Mouse (Mus musculus): Measurements from ENCODE around the gene H1f0.

H1f0 gene

DNA sequence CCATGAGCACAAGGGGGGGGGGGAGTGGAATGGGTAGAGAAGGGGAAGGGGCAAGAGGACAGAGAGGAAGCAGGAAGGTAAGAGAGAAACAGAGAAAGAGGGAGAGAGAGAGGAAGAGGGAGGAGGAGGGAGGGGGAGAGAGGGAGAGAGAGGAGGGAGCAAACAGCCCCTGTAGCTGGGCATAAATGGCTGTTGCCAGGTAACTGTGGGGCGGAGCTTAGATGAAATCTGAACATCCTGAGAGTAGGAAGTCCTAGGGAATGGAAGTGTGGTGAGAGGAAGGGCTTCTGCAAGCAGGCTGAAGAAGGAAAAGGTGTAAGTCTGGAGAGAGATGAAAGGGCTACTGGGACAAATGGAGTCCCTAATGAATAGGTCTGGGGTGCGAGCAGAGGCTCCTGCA lies 38.0 kb downstream of the H1f0 start:
- DNase-seq (ENCODE audit: extremely low spot score, low read depth, low spot score): no peak

DNA sequence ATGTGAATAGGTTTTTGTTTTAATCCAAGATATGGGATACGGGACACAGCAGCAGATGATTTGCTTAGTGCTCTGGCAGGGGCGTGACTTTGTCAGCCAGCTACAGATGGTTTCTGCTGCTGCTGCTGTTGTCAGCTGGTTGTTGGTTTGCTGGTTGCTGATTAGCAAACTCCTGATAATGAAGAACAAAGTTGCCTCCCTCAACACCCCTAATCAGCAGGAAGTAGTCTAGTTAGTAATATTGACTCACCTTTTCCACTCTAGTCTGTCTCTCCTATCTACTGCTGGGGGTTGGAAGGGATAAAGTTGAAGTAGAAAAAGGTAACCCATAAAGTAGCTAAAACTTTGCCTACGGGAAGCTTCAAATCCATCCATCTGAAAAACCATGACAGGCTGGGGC lies 39.4 kb downstream of the H1f0 start:
- DNase-seq (ENCODE audit: extremely low spot score, low read depth, low spot score): no peak

DNA sequence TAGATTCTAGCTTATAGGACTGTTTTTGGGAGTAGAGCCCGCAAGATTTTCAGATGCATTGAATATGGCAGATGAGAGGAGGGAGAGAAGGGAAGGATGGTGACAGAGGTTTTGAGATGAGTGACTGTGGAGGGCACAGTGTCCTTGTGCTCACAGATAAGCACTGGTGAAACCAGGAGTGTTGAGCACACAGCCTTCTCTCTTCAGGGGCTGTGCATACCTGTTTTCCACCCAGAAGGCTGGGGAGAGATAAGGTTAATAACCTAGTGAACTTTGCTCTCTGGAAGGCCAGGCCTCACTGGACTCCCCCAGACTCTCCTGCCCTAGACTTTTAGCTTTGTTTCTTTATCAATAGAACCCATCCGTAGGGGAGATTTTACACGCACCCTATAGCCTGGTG lies 40.2 kb downstream of the H1f0 start:
- DNase-seq (ENCODE audit: extremely low spot score, low read depth, low spot score): no peak

DNA sequence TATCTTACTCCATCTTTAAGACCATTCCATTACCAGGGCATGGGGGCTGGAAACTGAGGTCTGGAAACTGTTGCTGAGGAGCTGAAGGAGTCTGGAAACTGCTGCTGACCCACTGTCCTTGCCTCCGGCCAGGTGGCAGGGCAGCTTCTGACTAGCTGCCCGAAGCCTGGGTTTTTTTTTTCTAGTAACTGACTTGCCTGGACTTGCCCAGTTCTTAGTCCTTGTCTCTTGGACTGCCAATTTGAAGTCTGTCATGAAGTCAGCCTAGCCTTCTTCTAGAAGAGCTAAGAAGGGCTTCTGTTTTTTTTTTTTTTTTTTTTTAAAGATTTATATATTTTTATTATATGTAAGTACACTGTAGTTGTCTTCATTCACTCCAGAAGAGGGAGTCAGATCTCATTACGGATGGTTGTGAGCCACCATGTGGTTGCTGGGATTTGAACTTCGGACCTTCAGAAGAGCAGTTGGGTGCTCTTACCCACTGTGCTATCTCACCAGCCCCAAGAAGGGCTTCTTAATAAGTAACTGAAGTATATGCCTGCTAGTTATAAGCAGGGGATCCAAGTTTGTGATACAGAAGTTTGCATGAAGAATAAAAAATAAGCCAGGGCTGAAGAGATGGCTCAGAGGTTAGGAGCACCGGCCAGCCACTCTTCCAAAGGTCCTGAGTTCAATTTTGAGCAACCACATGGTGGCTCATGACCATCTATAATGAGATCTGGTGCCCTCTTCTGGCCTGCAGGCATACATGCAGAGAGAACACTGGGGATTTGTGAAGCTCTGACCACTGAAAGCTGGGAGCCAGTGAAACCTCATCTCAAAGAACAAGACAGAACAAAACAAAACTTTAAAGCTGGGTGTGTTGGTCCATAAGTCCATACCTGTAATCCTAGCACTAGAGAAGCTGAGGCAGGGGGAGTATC lies 43.1 kb downstream of the H1f0 start:
- no peak for DNase-seq (ENCODE audit: extremely low spot score, low read depth, low spot score)

DNA sequence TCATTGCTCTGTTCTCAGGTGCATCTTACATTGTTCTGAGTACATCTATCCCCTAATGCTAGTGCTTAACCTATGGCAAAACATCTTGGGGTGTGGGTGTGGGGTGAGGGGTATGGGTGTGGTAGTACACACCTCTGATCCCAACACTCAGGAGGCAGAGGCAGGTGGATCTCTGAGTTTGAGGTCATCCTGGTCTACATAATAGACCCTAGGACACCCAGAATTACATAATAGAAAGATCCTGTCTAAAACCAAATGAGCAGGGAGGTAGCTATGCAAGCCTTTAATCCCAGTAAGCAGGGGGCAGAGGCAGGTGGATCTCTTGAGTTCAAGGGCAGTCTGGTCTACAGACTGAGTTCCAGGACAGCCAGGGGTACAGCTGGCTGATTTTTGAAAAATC lies 45.5 kb downstream of the H1f0 start:
- DNase-seq (ENCODE audit: extremely low spot score, low read depth, low spot score): no peak

DNA sequence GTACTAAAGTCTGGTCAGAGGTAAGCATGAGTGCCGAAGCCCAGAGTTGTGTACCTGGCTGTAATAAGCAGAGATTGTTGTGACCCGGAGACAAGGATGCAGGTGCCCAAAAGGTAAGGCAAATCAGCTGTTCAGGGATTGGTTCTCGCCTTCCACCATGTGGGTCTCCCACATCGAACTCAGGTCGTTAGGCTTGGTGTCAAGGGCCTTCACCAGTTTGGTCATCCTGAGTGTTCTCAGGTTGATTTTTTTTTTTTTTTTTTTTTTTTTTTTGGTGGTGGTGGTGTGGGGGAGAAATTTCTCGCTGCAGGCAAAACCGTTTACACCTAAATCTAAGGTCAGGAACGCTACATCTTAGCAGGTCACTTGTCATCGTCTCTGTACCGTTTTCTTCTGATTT lies 46.2 kb downstream of the H1f0 start:
- DNase-seq (ENCODE audit: extremely low spot score, low read depth, low spot score): no peak

DNA sequence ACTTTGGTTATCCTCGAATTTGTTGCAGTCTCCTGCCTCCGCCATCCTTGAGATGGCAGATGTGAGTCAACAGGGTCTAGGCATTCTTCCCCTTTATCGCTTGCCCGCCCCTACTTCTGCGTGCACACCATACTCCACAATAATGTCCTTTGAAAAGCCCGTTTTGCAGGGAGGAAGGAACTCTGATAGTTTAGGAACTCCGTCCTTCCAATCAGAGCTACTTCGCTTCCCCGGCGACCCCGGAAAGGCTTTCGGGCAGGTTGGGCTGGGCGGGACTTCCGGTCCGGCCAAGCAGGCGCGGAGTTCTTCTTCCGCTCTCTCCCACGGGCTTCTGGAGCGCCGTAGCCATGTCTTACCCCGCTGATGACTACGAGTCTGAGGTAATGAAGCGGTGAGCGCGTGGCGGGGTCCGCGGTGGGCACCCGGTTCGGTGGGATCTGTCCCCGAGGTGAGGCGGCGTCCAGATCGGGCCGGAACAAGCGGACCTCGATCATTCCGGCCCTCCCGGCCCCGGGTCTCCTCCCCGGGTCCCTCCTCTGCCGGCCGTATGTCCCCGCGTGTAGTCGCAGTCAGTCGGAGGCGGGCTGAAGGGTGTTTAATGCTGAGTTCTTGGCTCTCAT lies 46.8 kb downstream of the H1f0 start, which contains the start of gene Eif3l:
Eif3l (plus strand) TSS at position 267 of the 620 bp plus-strand sequence.
- DNase-seq (ENCODE audit: extremely low spot score, low read depth, low spot score): peak; percentile 72

DNA sequence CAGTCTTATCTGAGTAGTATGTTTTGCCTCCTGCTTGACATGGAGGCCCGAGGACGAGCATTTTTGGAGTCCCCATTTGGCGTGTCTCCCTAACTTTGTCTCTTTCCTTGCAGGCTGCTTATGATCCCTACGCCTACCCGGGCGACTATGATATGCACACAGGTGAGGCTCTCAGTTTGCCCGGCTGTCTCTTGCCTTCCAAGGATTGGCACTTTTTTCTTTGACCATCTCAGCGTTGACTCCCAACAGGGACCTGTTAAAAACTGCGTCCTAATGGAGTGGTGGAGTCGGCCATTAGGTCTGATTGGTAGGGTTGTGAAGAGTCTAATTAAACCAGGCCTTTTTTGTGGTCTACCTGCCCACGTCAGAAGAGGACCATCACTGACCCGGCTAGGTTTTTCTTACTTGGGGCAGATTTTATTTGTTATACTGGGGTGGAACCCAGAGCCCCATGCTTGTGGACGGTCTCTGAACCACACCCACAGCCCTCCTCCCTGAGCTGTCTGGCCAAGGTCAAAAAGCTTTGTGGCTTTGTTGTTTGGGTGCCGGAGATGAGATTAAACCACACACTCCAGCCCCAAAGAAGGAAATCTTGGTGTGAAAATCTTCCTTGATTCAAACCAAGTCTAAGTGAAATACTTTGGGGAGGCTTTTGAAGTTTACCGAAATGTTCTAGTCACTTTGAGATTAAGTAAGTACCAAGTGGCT lies 47.6 kb downstream of the H1f0 start:
- DNase-seq (ENCODE audit: extremely low spot score, low read depth, low spot score): no peak

DNA sequence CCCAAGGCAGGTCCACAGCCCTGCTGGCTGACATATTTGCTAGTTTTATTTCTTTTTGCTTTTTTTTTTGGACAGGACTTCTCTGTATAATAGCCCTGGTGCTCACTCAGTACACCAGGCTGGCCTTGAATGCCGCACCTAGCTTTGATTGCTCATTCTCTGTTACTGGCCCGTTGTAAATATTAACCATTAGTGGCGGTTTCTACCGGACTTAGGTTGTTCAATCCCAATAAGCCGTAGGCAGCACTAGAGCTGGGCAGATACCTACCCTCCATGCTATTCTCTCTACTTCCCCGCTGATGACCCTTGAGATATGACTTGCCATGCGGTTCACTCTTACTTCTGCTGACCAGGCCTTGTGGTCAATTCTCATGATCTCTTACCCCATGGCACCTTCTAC lies 51.3 kb downstream of the H1f0 start:
- no peak for DNase-seq (ENCODE audit: extremely low spot score, low read depth, low spot score)
